Mouse (Mus musculus): ENCODE data around the gene Tmem104.

DNA sequence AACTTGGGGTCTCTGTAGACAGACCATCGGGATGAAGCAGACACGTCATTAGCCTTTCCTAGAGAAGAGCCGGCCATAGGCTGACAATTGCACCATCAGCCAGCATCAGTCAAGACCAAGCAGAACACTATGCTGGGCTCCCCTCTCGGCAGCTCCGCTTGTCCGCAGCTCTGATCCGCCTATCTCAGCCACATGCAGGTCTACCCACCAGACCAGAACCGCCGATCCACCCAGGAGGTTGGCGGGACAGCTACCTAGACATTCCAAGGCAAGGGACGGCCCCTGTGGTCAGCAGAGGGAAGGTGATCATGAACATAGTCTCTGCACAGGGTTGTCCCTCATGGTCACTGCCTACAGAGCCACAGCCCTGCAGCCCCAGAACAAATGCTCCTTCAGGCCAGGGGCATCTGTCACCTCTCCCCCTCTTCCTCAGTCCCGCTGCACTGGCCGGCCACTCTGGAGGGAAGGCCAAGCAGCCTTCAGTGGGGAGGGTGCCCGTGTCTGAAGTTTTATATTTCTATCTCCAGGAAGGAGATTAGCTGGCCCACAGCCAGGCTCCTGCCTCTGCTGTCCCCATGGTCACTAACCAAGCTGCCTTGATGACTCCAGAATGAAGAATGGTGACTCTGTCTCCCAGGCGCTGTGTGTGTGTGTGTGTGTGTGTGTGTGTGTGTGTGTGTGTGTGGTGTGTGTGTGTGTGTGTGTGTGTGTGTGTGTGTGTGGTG is 47.2 kb downstream of the Tmem104 start:
- no peak for TF ChIP-seq TAL1 (IDR thresholded peaks at IDR 0.05; ENCODE audit: low read length)
- TF ChIP-seq GATA1 (IDR thresholded peaks at IDR 0.05; ENCODE audit: low read length) = no peak

Measured in erythroblast, embryonic 14.5 days (primary cell).